Mouse (Mus musculus): ENCODE measurements at regions not wholly inside any gene's neighbourhood (a gene's known extent, or its start where the extent isn't known, plus 50 kb on each side); places are given as distances from the start of the nearest gene placed in this dataset.
A peak's percentile ranks its signal among the peaks of the same experiment; 100 is the strongest.

GRCm38 (mm10) chr3:102659352-102659751 lies 75.0 kb upstream of the Tspan2 start:
- intact Hi-C loops (cut with DNase I) = no loop called here
- peak in 1 of 2 experiments; percentile 20 for DNase-seq (ENCODE audit: low spot score in 2 of 2)

GRCm38 (mm10) chr3:102661296-102661695 lies 73.0 kb upstream of the Tspan2 start:
- no peak for DNase-seq (ENCODE audit: low spot score in 2 of 2)
- intact Hi-C loops (cut with DNase I) = no loop called here

GRCm38 (mm10) chr3:102663711-102664110 lies 70.6 kb upstream of the Tspan2 start:
- intact Hi-C loops (cut with DNase I) = no loop called here
- no peak for DNase-seq (ENCODE audit: low spot score in 2 of 2)

GRCm38 (mm10) chr3:102664665-102665190 lies 69.6 kb upstream of the Tspan2 start:
- DNase-seq (ENCODE audit: low spot score in 2 of 2) = no peak
- intact Hi-C loops (cut with DNase I) = no loop called here

GRCm38 (mm10) chr3:102667796-102668195 lies 66.5 kb upstream of the Tspan2 start:
- no peak for DNase-seq (ENCODE audit: low spot score in 2 of 2)
- intact Hi-C loops (cut with DNase I) = no loop called here

GRCm38 (mm10) chr3:102668556-102668955 lies 65.8 kb upstream of the Tspan2 start:
- intact Hi-C loops (cut with DNase I) = no loop called here
- no peak for DNase-seq (ENCODE audit: low spot score in 2 of 2)

GRCm38 (mm10) chr3:102669951-102670350 lies 64.4 kb upstream of the Tspan2 start:
- intact Hi-C loops (cut with DNase I) = no loop called here
- DNase-seq (ENCODE audit: low spot score in 2 of 2) = no peak

- intact Hi-C loops (cut with DNase I) = no loop called here
- no peak for DNase-seq (ENCODE audit: low spot score in 2 of 2)
Observed at GRCm38 (mm10) chr3:102670557-102670956, 63.8 kb upstream of the Tspan2 start.

GRCm38 (mm10) chr3:102670972-102671371 lies 63.4 kb upstream of the Tspan2 start:
- DNase-seq (ENCODE audit: low spot score in 2 of 2) = no peak
- intact Hi-C loops (cut with DNase I) = no loop called here

GRCm38 (mm10) chr3:102673506-102673905 lies 60.8 kb upstream of the Tspan2 start:
- no peak for DNase-seq (ENCODE audit: low spot score in 2 of 2)
- intact Hi-C loops (cut with DNase I) = no loop called here

- DNase-seq (ENCODE audit: low spot score in 2 of 2) = no peak
- intact Hi-C loops (cut with DNase I) = no loop called here
Observed at GRCm38 (mm10) chr3:102674068-102674467, 60.3 kb upstream of the Tspan2 start.

- DNase-seq (ENCODE audit: low spot score in 2 of 2) = peak; percentile 64 to 87
- intact Hi-C loops (cut with DNase I) = no loop called here
Observed at GRCm38 (mm10) chr3:102676946-102677534, 57.3 kb upstream of the Tspan2 start.

GRCm38 (mm10) chr3:102678516-102678915 lies 55.8 kb upstream of the Tspan2 start:
- intact Hi-C loops (cut with DNase I) = no loop called here
- DNase-seq (ENCODE audit: low spot score in 2 of 2) = no peak

- intact Hi-C loops (cut with DNase I) = no loop called here
- DNase-seq (ENCODE audit: low spot score in 2 of 2) = no peak
Observed at GRCm38 (mm10) chr3:102682424-102682823, 51.9 kb upstream of the Tspan2 start.

- no peak for DNase-seq (ENCODE audit: low spot score in 2 of 2)
- intact Hi-C loops (cut with DNase I) = no loop called here
Observed at GRCm38 (mm10) chr3:102683541-102683940, 50.8 kb upstream of the Tspan2 start.
